Mouse (Mus musculus): Measurements from ENCODE around the gene Prss36. TPM values are rescaled to one million over a fixed set of nuclear protein-coding genes. Genes with fewer than 3 reads are reported as not detected.
A peak's percentile ranks its signal among the peaks of the same experiment; 100 is the strongest.

Gene Prss36
- total and polyA plus RNA-seq, 3 experiments = 6.1 to 8.3 (median 7.7) TPM

DNA sequence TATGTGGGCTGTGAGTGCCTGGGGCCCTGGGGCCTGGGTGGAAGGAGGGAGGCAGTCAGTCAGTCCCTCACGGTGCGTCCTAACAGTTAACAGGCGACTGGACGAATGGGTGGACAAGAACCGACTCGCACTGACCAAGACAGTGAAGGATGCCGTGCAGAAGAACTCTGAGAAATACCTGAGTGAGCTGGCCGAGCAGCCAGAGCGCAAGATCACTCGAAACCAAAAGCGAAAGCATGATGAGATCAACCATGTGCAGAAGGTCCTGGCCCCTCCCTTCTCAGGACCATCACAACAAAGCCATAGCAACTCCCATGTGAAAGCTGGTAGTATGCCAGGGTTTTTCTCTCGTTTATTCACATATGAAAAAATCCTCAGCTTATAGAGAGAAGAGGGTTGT lies 31.2 kb downstream of the Prss36 start (continued):
- TF ChIP-seq GABPA (IDR thresholded peaks at IDR 0.05; ENCODE audit: insufficient replicate concordance, low read depth, low read length) = no peak
- TF ChIP-seq USF1 (IDR thresholded peaks at IDR 0.05; ENCODE audit: low read depth, low read length) = no peak
- no peak for TF ChIP-seq SMC3 (IDR thresholded peaks at IDR 0.05; ENCODE audit: low read depth, low read length)
- peak; percentile 47 for TF ChIP-seq NELFE (IDR thresholded peaks at IDR 0.05; ENCODE audit: low read depth, low read length)
- no peak for TF ChIP-seq ZC3H11A (IDR thresholded peaks at IDR 0.05; ENCODE audit: low read depth, low read length)
- TF ChIP-seq E2F4 (IDR thresholded peaks at IDR 0.05; ENCODE audit: insufficient replicate concordance, low read depth, low read length) = no peak

DNA sequence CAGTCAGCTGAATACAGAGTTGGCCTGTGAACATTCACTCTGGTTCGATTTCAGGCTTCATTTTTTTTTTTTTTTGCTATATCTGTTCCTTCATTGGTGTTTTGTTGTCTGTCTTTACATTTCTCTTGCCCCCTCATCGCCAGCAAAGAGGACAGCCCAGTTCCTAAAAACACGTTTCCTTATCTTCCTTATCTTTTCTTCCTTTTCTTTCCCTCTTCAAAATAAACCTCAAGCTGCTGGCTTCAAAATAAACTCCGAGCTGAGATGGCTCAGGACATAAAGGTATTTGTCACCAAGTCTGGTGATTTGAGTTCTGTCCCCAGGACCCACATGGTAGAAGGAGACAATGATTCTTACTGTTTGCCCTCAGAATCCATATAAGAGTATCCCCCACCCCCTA lies 33.6 kb downstream of the Prss36 start:
- H3K27me3 ChIP-seq (replicated peaks) = no peaks in the 10 kb centered on the region
- no peak for TF ChIP-seq KAT2A (IDR thresholded peaks at IDR 0.05; ENCODE audit: insufficient replicate concordance, low read length)
- TF ChIP-seq SMC3 (IDR thresholded peaks at IDR 0.05; ENCODE audit: low read depth, low read length) = no peak
- no peak for TF ChIP-seq IRF4 (IDR thresholded peaks at IDR 0.05; ENCODE audit: low read depth, low read length)
- TF ChIP-seq TCF12 (IDR thresholded peaks at IDR 0.05; ENCODE audit: low read depth, low read length) = no peak
- no peak for TF ChIP-seq MEF2A (IDR thresholded peaks at IDR 0.05; ENCODE audit: borderline replicate concordance, low read depth, low read length)
- TF ChIP-seq JUN (IDR thresholded peaks at IDR 0.05; ENCODE audit: insufficient read depth, low read depth, low read length) = no peak
- TF ChIP-seq MAX (IDR thresholded peaks at IDR 0.05; ENCODE audit: low read length) = no peak
- TF ChIP-seq MYC (IDR thresholded peaks at IDR 0.05; ENCODE audit: low read depth, low read length) = no peak; the same call in 1 of the 2 replicates
- no peaks in the 10 kb centered on the region for H3K9me3 ChIP-seq (replicated peaks; ENCODE audit: low read length)
- peak overlapping the region; percentile 66 to 87 (median 80) for H3K4me3 ChIP-seq (replicated peaks in 1 of 3; ENCODE audit: low read depth in 2 of 3, low read length in 2 of 3, poor library complexity in 1 of 3)
- dilution Hi-C loops (cut with MboI; ENCODE audit: extremely low pct_ligation_motif_present, extremely low pct_unique_long_range_greater_than_20kb, low sequenced_read_pairs) = no loop called here
- in situ Hi-C loops (cut with MboI; ENCODE audit: low pct_ligation_motif_present, low pct_unique_long_range_greater_than_20kb, low sequenced_read_pairs) = no loop called here
- H3K27ac ChIP-seq (ENCODE audit: insufficient read depth, low read depth) = no peak overlapping the region
- peaks cover 27 to 41% of the 10 kb centered on the region in 2 experiments for H3K36me3 ChIP-seq (replicated peaks in 1 of 2; ENCODE audit: control insufficient read depth in 1 of 2, insufficient read depth in 1 of 2, low read length in 1 of 2)
- peak overlapping the region; percentile 92 for H3K4me2 ChIP-seq (ENCODE audit: insufficient read depth, low read depth, poor library complexity, severe bottlenecking)
- H3K9ac ChIP-seq (ENCODE audit: insufficient read depth, low read depth) = peak overlapping the region; percentile 42
- H3K79me2 ChIP-seq (replicated peaks; ENCODE audit: control insufficient read depth, extremely low read depth, insufficient read depth, poor library complexity, severe bottlenecking) = peaks cover 11% of the 10 kb centered on the region; the same call in 1 of the 2 replicates
- no peak for DNase-seq (ENCODE audit: extremely low read depth)
- H3K4me1 ChIP-seq (ENCODE audit: control insufficient read depth in 1 of 2, insufficient read depth in 2 of 2) = peaks cover 3 to 31% of the 10 kb centered on the region in 2 experiments; a peak in 3 of 4 replicates

DNA sequence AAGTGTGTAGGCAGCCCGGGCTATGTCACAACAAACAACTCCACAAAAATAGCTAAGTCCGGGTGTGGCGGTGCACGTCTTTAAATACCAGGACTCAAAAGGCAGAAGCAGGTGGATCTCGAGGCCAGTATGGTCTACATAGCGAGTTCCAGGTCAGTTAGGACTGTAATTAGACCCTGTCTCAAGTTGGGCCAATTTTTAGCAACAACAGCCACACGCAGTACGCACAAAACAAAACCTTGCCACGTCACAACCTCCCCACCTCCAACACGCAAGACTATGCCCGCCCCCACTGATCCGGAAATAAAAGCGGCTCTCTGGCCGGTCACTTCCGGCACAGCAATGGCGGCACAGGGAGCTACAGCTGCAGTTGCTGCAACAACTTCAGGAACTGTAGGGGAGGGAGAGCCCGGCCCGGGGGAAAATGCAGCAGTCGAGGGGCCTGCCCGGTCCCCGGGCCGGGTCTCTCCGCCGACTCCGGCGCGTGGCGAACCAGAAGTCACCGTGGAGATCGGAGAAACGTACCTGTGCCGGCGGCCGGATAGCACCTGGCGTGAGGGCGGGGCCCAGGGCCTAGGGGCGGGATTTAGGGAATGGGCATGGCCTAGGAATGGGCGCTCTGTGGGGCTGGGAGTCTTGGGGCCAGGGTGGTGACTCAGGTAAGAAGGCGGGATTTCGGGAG lies 34.2 kb downstream of the Prss36 start, which contains the start of gene Kat8:
TSS of gene Kat8 (plus strand) at position 327 of the 682 bp plus-strand sequence.
- in situ Hi-C loops (cut with MboI; ENCODE audit: low pct_ligation_motif_present, low pct_unique_long_range_greater_than_20kb, low sequenced_read_pairs) = no loop called here
- DNase-seq (ENCODE audit: extremely low read depth) = peak; percentile 94
- TF ChIP-seq BHLHE40 (IDR thresholded peaks at IDR 0.05; ENCODE audit: low read depth, low read length) (no peak; the same call in 1 of the 2 replicates), ZC3H11A (IDR thresholded peaks at IDR 0.05; ENCODE audit: low read depth, low read length) (no peak), E2F4 (IDR thresholded peaks at IDR 0.05; ENCODE audit: insufficient replicate concordance, low read depth, low read length) (no peak), JUN (IDR thresholded peaks at IDR 0.05; ENCODE audit: insufficient read depth, low read depth, low read length) (no peak), EP300 (IDR thresholded peaks at IDR 0.05; ENCODE audit: low read length) (no peak), TBP (conservative IDR thresholded peaks at IDR 0.05; ENCODE audit: low read depth, low read length) (peak; percentile 83), GABPA (IDR thresholded peaks at IDR 0.05; ENCODE audit: insufficient replicate concordance, low read depth, low read length) (no peak), MEF2A (IDR thresholded peaks at IDR 0.05; ENCODE audit: borderline replicate concordance, low read depth, low read length) (0 out of 2 replicates have a peak, but pooled peaks have one; percentile 43), POLR2A (IDR thresholded peaks at IDR 0.05; ENCODE audit: low read depth, low read length) (peak; percentile 88), CTCF (conservative IDR thresholded peaks at IDR 0.05 in 1 of 2, IDR thresholded peaks at IDR 0.05 in 1 of 2; ENCODE audit: low read depth in 2 of 2, low read length in 2 of 2) (no peak), MAFK (IDR thresholded peaks at IDR 0.05; ENCODE audit: insufficient replicate concordance, low read length) (no peak; the same call in 1 of the 2 replicates), RAD21 (IDR thresholded peaks at IDR 0.05; ENCODE audit: low read depth, low read length) (no peak), NELFE (IDR thresholded peaks at IDR 0.05; ENCODE audit: low read depth, low read length) (0 out of 2 replicates have a peak, but pooled peaks have one; percentile 60), USF1 (IDR thresholded peaks at IDR 0.05; ENCODE audit: low read depth, low read length) (no peak), USF2 (conservative IDR thresholded peaks at IDR 0.05; ENCODE audit: low read depth, low read length) (no peak), MYC (IDR thresholded peaks at IDR 0.05; ENCODE audit: low read depth, low read length) (no peak; the same call in 1 of the 2 replicates), CHD1 (IDR thresholded peaks at IDR 0.05; ENCODE audit: low read depth, low read length) (no peak), ZKSCAN1 (IDR thresholded peaks at IDR 0.05; ENCODE audit: borderline replicate concordance, low read depth, low read length) (no peak; the same call in 1 of the 2 replicates), ELF1 (IDR thresholded peaks at IDR 0.05; ENCODE audit: low read depth, low read length) (peak; percentile 85), MAZ (IDR thresholded peaks at IDR 0.05; ENCODE audit: low read depth, low read length) (peak; percentile 17; the same call in 1 of the 2 replicates), ZMIZ1 (IDR thresholded peaks at IDR 0.05; ENCODE audit: low read depth, low read length) (0 out of 2 replicates have a peak, but pooled peaks have one; percentile 32)

More for the DNA sequence above, 34.2 kb downstream of the Prss36 start, which contains the start of gene Kat8:
- peak within 1 kb of the TSS; percentile 42 for H3K9ac ChIP-seq (ENCODE audit: insufficient read depth, low read depth)
- H3K4me2 ChIP-seq (ENCODE audit: insufficient read depth, low read depth, poor library complexity, severe bottlenecking) = peak within 1 kb of the TSS; percentile 92
- H3K9me3 ChIP-seq (replicated peaks; ENCODE audit: low read length) = no peaks in the 10 kb centered on the region
- peaks cover 30 to 42% of the 10 kb centered on the region in 2 experiments for H3K36me3 ChIP-seq (replicated peaks in 1 of 2; ENCODE audit: control insufficient read depth in 1 of 2, insufficient read depth in 1 of 2, low read length in 1 of 2)
- no peaks in the 10 kb centered on the region for H3K27me3 ChIP-seq (replicated peaks)
- peak within 1 kb of the TSS; percentile 66 to 87 (median 80) for H3K4me3 ChIP-seq (replicated peaks in 1 of 3; ENCODE audit: low read depth in 2 of 3, low read length in 2 of 3, poor library complexity in 1 of 3)
- peaks cover under 1 to 26% of the 10 kb centered on the region in 2 experiments; a peak in 2 of 4 replicates for H3K4me1 ChIP-seq (ENCODE audit: control insufficient read depth in 1 of 2, insufficient read depth in 2 of 2)
- peaks cover 11% of the 10 kb centered on the region; the same call in 1 of the 2 replicates for H3K79me2 ChIP-seq (replicated peaks; ENCODE audit: control insufficient read depth, extremely low read depth, insufficient read depth, poor library complexity, severe bottlenecking)
- dilution Hi-C loops (cut with MboI; ENCODE audit: extremely low pct_ligation_motif_present, extremely low pct_unique_long_range_greater_than_20kb, low sequenced_read_pairs) = no loop called here
- H3K27ac ChIP-seq (ENCODE audit: insufficient read depth, low read depth) = peak within 1 kb of the TSS; percentile 7; the same call in 1 of the 2 replicates
